Mouse (Mus musculus) heart, postnatal 14 days (tissue): Measurements from ENCODE around the gene Trim30a. TPM values are rescaled to one million over a fixed set of nuclear protein-coding genes. Genes with fewer than 3 reads are reported as not detected.
"Not testable (repeated sequence)": the region's sequence is repeated elsewhere in the genome, so short reads cannot be mapped to it uniquely, and the experiment has no call there.

Experiments
- DNase-seq, 2 experiments: peaks; one replicate each; pipeline ENCODE4 v3.0.0; 2021 to 2022
- intact Hi-C: fragments of 180-260 bp; cut with DNase I; formaldehyde crosslinking; loops from one replicate; pipeline ENCODE4 v1.15.1; 2025
- long read RNA-seq, 2 experiments: library from polyadenylated mRNA; stranded (forward); transcript quantifications; one replicate each; pipeline ENCODE4 v2.0.0; 2021
- total RNA-seq, 2 experiments: library from RNA; stranded (reverse); gene quantifications; 2 replicates each; pipeline ENCODE4 v1.2.3; 2021

Trim30a gene
- total RNA-seq: 1 to 10 TPM; 2.7 to 3.1 TPM
- long read RNA-seq, experiment 1, partial matches to known transcripts: 0 of 1 reads
- long read RNA-seq, experiment 1, other reads (novel, unspliced or antisense): 1 of 1 reads
- long read RNA-seq, experiment 2: 0 reads

DNA sequence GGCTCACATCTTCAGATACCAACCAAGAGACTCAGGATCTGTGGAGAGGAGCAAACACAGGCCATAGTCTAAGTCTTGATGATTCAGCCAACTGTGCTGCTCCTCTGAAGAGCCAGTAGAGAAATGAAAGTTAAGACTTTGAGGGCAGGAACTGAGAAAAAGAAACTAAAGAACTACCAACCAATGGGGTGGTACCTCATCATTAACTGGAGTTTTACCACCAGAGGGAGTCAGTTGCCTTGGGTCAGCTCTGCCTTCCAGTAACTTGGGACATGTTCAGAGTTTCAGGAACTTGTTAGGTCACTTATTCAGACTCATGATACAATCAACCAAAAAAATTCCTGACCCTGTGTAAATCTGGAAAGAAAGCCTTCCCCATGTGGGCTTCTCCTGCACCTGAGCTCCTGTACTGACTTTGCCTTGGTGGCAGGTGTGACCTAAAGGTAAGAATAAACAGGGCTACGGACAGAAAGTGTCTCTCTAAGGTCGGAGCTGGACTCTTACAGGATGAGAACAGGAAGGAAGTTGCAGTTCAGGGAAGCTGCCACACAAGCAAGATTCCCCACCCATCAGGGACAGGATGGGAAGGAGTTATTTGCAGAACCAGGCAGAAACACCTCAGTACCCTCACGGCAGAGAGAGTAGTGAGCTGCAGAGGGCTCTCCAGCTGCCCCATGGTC lies at the start of gene Trim30a:
Trim30a (minus strand) TSS at position 129 of the 680 bp plus-strand sequence.
- peak in 1 of 2 experiments; percentile 2 for DNase-seq
- intact Hi-C loops: no loop called here

DNA sequence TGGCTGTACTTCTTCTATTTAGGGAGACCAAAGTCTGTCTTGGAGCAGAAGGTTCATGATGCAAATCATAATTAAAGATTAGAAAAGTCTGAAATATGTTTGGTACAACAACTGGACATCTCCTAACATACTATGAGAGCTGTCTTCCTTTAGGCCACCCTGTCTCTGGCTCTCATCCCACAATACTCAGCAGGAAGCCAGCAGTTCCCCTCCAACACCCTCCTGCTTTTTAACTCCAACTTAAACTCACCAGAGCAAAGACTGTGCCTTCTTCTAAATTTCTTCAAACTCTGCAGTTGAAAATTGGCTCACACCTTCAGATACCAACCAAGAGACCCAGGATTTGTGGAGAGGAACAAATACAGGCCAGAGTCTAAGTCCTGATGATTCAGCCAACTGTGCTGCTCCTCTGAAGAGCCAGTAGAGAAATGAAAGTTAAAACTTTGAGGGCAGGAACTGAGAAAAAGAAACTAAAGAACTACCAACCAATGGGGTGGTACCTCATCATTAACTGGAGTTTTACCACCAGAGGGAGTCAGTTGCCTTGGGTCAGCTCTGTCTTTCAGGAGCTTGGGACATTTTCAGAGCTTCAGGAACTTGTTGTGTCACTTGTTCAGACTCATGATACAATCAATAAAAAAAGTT lies 42.5 kb upstream of the Trim30a start, which contains the start of gene Trim30d:
Trim30d (minus strand) TSS at position 429 of the 645 bp plus-strand sequence.
- intact Hi-C loops, DNase-seq: not testable (repeated sequence)

DNA sequence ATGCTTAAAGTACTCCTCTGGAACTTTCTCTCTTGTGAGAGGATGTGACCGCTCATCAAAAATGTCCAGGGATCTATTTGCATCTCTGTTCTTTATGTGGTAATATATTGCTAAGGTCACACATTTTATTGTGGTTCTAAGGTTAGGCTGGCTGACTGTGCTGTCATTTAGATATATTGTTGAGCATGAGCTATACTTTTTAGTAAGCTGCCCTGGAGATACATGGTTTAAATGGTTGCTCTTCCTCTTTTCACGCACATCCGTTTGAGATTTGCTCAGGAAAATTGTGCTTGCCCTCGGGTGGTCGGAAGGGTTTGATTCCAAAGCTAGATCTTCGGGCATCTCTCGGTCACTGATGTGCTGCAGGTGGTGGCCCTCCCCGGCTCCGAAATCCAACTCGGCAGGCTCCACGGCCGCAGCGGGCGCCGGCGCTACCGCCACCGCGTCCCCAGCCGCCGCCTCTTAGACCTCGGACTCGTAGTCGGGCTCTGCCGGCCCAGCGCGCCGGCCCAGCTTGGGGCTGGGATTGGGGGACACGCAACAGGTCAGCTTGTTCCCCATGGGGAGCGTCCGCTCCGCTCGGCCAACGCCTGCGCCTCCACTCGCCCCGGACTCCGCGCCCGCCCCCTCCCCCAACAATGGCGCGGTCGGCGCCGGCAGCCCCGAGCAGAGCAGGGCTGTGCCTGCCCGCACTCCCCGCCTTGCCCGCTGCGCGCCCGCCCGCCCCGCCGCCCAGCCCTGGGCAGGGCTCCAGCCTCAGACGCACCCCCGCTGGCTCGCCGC lies 36.8 kb upstream of the Trim30a start:
- peak; percentile 11 to 22 for DNase-seq
- intact Hi-C loops: no loop called here

DNA sequence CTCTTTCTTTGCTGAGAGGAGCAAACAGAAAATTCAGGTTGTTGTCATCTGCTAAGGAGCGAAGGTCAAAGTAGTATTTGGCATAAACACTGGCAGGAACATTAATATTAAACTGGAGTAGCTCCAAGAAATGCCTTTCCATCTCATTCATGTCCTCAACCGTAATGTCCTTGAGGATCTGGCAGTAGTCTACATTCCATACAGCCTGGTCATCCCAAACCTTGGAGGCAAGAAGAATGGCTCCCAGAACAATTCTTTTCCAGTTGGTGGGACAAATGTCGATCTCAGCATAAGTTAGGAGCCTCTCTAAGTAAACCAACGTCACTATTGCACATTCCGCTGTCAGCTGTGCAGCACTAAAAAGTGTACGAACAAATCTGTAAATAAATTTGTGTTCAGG lies 36.2 kb upstream of the Trim30a start:
- DNase-seq, intact Hi-C loops: not testable (repeated sequence)

DNA sequence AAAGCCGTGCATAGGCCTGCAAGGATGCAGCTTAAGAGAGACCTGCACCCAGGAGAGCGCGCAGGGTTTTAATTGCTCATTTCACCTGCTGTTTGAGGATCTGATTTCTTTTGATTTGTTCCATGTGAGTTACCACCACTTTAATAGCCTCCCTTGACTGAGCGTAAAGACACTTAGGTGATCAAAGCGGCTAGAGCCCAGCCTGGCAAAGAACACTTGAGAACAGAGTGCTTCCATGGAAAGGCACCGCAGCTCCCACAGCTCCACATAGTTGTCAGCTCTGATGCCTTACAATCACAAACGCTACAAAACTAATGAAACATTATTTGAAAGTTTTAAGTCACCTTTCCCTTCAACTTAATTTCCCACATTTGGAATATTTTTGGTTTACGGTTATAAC lies 34.5 kb upstream of the Trim30a start:
- DNase-seq, intact Hi-C loops: not testable (repeated sequence)

DNA sequence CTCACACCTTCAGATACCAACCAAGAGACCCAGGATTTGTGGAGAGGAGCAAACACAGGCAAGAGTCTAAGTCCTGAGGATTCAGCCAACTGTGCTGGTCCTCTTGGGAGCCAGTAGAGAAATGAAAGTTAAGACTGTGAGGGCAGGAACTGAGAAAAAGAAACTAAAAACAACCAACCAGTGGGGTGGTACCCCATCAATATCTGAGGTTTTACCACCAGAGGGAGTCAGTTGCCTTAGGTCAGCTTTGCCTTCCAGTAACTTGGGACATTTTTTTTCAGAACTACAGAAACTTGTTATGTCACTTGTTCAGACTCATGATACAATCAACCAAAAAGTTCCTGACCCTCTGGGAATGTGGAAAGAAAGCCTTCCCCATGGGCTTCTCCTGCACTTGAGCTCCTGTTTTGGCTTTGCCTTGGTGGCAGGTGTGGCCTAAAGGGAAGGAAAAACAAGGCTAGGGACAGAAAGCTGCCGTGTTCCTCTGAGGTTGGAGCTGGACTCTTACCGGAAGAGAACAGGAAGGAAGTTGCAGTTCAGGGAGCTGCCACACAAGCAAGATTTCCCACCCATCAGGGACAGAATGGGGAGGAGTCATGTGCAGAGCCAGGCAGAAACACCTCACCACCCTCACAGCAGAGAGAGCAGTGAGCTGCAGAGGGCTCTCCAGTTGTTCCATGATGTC lies 18.9 kb downstream of the Trim30a start:
- DNase-seq: peak in 1 of 2 experiments; percentile 8
- intact Hi-C loops: no loop called here

DNA sequence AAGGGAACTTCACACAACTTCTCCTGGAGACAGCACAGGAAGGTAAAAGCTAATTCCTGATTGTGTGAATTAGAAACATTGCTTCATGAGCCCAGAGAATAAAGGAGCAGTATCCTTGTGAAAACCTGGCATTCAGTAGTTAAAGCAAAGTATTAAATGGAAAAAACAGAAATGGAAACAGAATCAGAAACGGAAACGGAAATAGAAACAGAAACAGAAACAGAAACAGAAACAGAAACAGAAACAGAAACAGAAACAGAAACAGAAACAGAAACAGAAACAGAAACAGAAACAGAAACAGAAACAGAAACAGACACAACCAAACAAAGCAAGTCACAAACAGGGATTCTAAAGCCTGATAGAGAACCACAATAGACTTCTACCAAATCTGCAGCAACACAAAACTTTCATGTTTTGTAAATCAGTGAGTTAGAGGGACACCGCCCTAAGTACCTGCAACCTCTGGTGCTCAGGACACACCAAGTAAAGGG lies 60.5 kb downstream of the Trim30a start:
- no peak for DNase-seq
- intact Hi-C loops: no loop called here

DNA sequence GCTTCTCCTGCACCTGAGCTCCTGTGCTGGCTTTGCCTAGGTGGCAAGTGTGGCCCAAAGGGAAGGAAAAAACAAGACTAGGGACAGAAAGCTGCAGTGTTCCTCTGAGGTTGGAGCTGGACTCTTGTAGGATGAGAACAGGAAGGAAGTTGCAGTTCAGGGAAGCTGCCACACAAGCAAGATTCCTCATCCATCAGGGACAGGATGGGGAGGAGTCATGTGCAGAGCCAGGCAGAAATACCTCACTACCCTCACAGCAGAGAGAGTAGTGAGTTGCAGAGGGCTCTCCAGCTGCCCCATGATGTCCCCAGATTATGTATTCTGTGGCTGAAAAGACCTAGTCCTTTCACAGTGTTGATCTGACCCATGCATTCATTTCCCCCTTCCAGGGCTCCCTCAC lies 63.9 kb downstream of the Trim30a start:
- intact Hi-C loops: no loop called here
- DNase-seq: peak; percentile 1

DNA sequence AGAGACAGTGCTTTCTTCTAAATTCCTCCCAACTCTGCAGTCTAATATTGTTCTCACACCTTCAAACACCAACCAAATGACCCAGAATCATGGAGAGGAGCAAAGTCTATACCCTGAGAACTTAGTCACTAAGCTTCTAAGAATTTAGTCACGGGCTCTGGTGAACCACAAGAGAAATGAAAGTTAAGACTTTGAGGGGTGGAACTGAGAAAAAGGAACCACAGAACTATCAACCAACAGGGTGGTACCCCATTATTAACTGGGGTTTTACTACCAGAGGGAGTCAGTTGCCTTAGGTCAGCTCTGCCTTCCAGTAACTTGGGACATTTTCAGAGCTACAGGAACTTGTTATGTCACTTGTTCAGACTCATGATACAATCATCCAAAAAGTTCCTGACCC lies 64.3 kb downstream of the Trim30a start, which contains the start of gene Trim30c:
Trim30c (minus strand) TSS at position 140 of the 400 bp plus-strand sequence.
- intact Hi-C loops: no loop called here
- no peak for DNase-seq

DNA sequence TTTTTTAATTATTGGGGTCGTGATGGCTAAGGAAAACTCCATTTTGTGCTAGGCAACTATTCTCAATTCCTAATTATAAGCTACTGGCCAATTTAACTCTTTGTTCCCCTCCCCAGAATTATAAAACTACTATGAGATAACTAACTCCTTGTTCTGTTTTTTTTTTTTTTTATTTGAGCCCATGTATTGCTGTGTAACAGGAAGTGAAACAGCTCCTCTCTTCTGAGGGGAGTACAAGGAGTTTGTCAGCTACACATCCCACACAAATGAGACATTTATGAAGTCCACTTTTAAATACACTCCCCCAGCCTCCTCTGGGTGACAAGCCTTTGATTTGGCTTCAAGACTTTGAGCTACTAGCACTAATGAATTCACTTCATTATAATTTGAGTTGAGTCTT lies 66.5 kb downstream of the Trim30a start:
- DNase-seq: no peak
- intact Hi-C loops: no loop called here

DNA sequence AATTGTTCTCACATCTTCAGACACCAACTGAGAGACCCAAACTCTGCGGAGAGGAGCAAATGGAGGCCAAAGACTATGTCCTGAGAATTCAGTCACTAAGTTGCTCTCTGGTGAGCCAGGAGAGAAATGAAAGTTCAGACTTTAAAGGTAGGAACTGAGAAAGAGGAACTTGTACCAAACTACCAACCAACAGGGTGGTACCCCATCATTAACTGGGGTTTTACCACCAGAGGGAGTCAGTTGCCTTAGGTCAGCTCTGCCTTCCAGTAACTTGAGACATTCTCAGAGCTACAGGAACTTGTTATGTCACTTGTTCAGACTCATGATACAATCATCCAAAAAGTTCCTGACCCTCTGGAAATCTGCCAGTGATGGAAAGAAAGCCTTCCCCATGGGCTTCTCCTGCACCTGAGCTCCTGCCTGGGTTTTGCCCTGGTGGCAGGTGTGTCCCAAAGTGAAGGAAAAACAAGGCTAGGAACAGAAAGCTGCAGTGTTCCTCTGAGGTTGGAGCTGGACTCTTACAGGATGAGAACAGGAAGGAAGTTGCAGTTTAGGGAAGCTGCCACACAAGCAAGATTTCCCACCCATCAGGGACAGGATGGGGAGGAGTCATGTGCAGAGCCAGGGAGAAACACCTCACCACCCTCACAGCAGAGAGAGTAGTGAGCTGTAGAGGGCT lies 95.1 kb downstream of the Trim30a start, which contains the start of gene Trim30b:
Trim30b (minus strand) TSS at position 149 of the 679 bp plus-strand sequence.
- intact Hi-C loops: no loop called here
- peak; percentile 2 to 9 for DNase-seq

DNA sequence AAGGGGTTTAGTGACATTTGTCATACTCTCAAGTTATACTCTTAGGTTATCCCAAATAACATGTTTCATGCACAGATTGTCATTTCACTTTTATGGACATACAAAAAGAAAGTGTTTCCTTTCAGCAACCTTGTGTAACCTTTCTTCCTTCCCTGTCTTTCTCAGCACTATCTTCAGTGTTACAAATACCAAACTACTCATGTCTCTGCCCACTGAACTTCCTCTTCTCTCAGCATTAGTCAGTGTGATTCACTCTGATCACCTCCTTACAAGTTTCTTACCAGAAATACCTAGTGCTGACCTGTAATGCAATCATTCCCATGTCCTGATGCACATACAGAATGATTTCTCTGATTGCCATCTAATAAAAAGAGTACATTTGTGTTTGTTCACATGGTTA lies 98.7 kb downstream of the Trim30a start:
- no peak for DNase-seq

More for the DNA sequence above, 98.7 kb downstream of the Trim30a start:
- intact Hi-C loops: no loop called here

Other genes with a start within 250 kb of the Trim30a start
- gene Trim6, start 246.4 kb downstream of the Trim30a start, total RNA-seq: under 1 TPM; 0.45 to 0.54 TPM
- gene Trim34a, start 220.7 kb downstream of the Trim30a start, total RNA-seq: 1 to 10 TPM; 3.7 to 3.8 TPM
- 1 to 10 TPM; 2.6 to 2.9 TPM for gene Trim5, start 177.1 kb downstream of the Trim30a start, total RNA-seq
- gene Trim12a, start 149.7 kb downstream of the Trim30a start, total RNA-seq: 1 to 10 TPM; 6.1 to 8.2 TPM
- under 1 TPM; 0.17 to 0.34 TPM for gene Trim34b, start 135.7 kb downstream of the Trim30a start, total RNA-seq
- gene Trim12c, start 111.8 kb downstream of the Trim30a start, total RNA-seq: 1 to 10 TPM; 5.4 to 6.5 TPM
- not detected for gene Trim30b, start 95.3 kb downstream of the Trim30a start, total RNA-seq
- under 1 TPM; 0.12 to 0.17 TPM for gene Trim30c, start 64.4 kb downstream of the Trim30a start, total RNA-seq
- 1 to 10 TPM in 1 of 2 experiments, under 1 TPM in 1; 0.45 to 1.2 TPM for gene Trim30d, start 42.7 kb upstream of the Trim30a start, total RNA-seq
- gene Olfr651, start 84.9 kb upstream of the Trim30a start, total RNA-seq: not detected
- not detected for gene Olfr652, start 95.7 kb upstream of the Trim30a start, total RNA-seq
- gene Olfr653, start 112.1 kb upstream of the Trim30a start, total RNA-seq: not detected
- gene Olfr654, start 121.8 kb upstream of the Trim30a start, total RNA-seq: not detected
- gene Olfr655, start 136.6 kb upstream of the Trim30a start, total RNA-seq: not detected
- gene Olfr656, start 148.8 kb upstream of the Trim30a start, total RNA-seq: not detected
- not detected for gene Olfr657, start 159.6 kb upstream of the Trim30a start, total RNA-seq
- gene Olfr658, start 182.1 kb upstream of the Trim30a start, total RNA-seq: not detected
- not detected for gene Olfr659, start 201.6 kb upstream of the Trim30a start, total RNA-seq
- not detected for gene Olfr661, start 221.3 kb upstream of the Trim30a start, total RNA-seq